In the genomic region with DNA sequence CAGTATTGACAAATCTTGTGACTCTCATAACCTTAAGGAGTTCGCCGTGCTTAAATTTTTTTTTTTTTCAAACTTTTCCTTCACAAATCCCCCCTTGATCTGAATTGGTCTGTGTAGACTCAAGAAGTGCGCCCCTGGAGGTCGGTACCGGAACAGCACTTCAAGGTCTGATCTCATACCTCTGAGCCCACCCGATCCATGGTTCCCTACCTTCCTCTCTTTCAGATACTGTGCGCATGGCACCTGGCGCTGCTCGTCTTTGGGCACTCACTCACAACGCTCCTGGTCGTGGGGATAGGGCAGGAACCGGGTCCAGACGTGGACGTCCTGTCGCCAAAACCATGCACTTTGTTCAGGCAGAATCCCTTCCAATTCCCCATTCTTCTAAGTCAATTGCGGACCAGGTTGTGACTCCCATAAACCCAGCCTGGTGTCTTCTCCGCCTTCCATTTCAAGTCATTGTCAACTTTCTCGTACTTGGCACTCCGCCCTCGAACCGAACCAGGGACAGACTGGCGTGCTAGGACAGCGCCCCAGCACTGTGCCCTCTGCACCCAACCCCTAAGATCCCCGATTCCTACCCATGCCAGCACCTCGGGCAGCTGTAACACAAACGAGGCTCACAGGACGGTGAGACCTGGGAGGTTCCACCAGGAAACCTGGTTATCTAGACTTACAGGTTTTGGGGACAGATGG, we compare ENCODE assay signal across 9 mouse cellular contexts. TPM values are rescaled to one million over a fixed set of nuclear protein-coding genes. Genes with fewer than 3 reads are reported as not detected.
DNase-seq lines count a peak whose midpoint lies in the region; ATAC-seq and TF ChIP-seq lines count a peak whose summit lies in the region.
"Had no signal": no experiment of that assay in that cellular context is flagged by ENCODE, and none has a peak within 500 bp of the region (broad histone marks: within the 10 kb centered on the region; RNA-seq: fewer than 3 reads in every experiment).

No protein-coding gene starts in this region.

- peak overlapping the region; percentile 49 for H3K4me2 ChIP-seq in liver, embryonic 11.5 days
- H3K4me2 ChIP-seq in stomach, postnatal 0 days (replicated peaks; ENCODE audit: low read depth): peak overlapping the region; percentile 56

- intact Hi-C loops in gastrocnemius, adult 2 months (cut with DNase I): no loop called here

- TF ChIP-seq EP300 in stomach, postnatal 0 days (optimal IDR thresholded peaks at IDR 0.05): no peak

- H3K9ac ChIP-seq in liver, embryonic 11.5 days (ENCODE audit: low read depth, low read length): no peak overlapping the region
- no peak overlapping the region for H3K9ac ChIP-seq in stomach, postnatal 0 days (ENCODE audit: low read length)

- H3K4me1 ChIP-seq in liver, embryonic 11.5 days (replicated peaks; ENCODE audit: control insufficient read depth, insufficient read depth, low read length): no peaks in the 10 kb centered on the region
- H3K4me1 ChIP-seq in stomach, postnatal 0 days (replicated peaks; ENCODE audit: control insufficient read depth, insufficient read depth): no peaks in the 10 kb centered on the region; the same call in 1 of the 2 replicates

- no peaks in the 10 kb centered on the region for H3K36me3 ChIP-seq in liver, embryonic 11.5 days (ENCODE audit: control insufficient read depth, insufficient read depth, low read length)
- H3K36me3 ChIP-seq in stomach, postnatal 0 days (ENCODE audit: control insufficient read depth, insufficient read depth, low read length): no peaks in the 10 kb centered on the region

- peak; percentile 43 to 70 for DNase-seq in urinary bladder, adult 18-20 months (ENCODE audit: low spot score in 2 of 2)
- DNase-seq in urinary bladder, postnatal 10 days (ENCODE audit: low spot score): no peak
- peak; percentile 69 to 74 for DNase-seq in cerebellum, postnatal 36 days
- DNase-seq in gastrocnemius, adult 2 months: peak; percentile 70
- DNase-seq in induced T-regulatory cell, adult 2 months (ENCODE audit: low read depth): peak; percentile 79
- peak; percentile 62 for DNase-seq in liver, embryonic 11.5 days (ENCODE audit: low spot score)
- DNase-seq in stomach, postnatal 0 days (ENCODE audit: low spot score): peak; percentile 71

- no peak overlapping the region; the same call in 1 of the 2 replicates for H3K27ac ChIP-seq in gastrocnemius, adult 2 months
- no peak overlapping the region for H3K27ac ChIP-seq in liver, embryonic 11.5 days (ENCODE audit: low read depth, low read length)
- peak overlapping the region; percentile 70 for H3K27ac ChIP-seq in stomach, postnatal 0 days (replicated peaks)

- peaks cover 58% of the 10 kb centered on the region for H3K27me3 ChIP-seq in liver, embryonic 11.5 days (replicated peaks; ENCODE audit: control insufficient read depth, insufficient read depth, low read length)
- no peaks in the 10 kb centered on the region for H3K27me3 ChIP-seq in stomach, postnatal 0 days (ENCODE audit: control insufficient read depth, insufficient read depth, low read length)

- peak overlapping the region; percentile 66 for H3K4me3 ChIP-seq in gastrocnemius, adult 2 months
- no peak overlapping the region for H3K4me3 ChIP-seq in liver, embryonic 11.5 days (ENCODE audit: low read depth, low read length)
- H3K4me3 ChIP-seq in stomach, postnatal 0 days (ENCODE audit: low read depth, low read length): peak overlapping the region; percentile 36

- 5% methylated on average over 27 of the region's 27 CpGs for WGBS in liver, embryonic 11.5 days
- WGBS in stomach, postnatal 0 days: 2% methylated on average over 27 of the region's 27 CpGs

- ATAC-seq in liver, embryonic 11.5 days (replicated peaks; ENCODE audit: low FRiP score): no peak
- ATAC-seq in monocyte, adult 5-6 weeks (replicated peaks; ENCODE audit: insufficient number of reproducible peaks, low FRiP score, low TSS enrichment, poor library complexity, severe bottlenecking): peak; percentile 46
- ATAC-seq in stomach, postnatal 0 days (ENCODE audit: low FRiP score, low TSS enrichment): peak; percentile 51; the same call in 1 of the 2 replicates

- H3K9me3 ChIP-seq in liver, embryonic 11.5 days (ENCODE audit: control insufficient read depth, low read length): no peaks in the 10 kb centered on the region
- H3K9me3 ChIP-seq in stomach, postnatal 0 days (ENCODE audit: control insufficient read depth, low read length): no peaks in the 10 kb centered on the region

- peak; percentile 82 for TF ChIP-seq CTCF in gastrocnemius, adult 2 months (IDR thresholded peaks at IDR 0.05)
- TF ChIP-seq CTCF in stomach, postnatal 0 days (IDR thresholded peaks at IDR 0.05; ENCODE audit: low read depth): peak; percentile 75

RNA-seq across cellular contexts. Expression of a gene that starts 0.7 kb away (rescaled TPM):
- under 1 TPM; 0.28 to 0.95 TPM for total RNA-seq in gastrocnemius, adult 2 months (2021)
- polyA plus RNA-seq in liver, embryonic 11.5 days (2014; fragmentation: Nextera tagmentation; extraction: Ambion mirVana): not detected in 2 replicates
- total RNA-seq in monocyte, adult 5-6 weeks (2017): not detected in 3 replicates
- 17.3 and 19.4 TPM in 2 replicates for polyA plus RNA-seq in stomach, postnatal 0 days (2015; fragmentation: Nextera tagmentation; extraction: Ambion mirVana)
- polyA plus RNA-seq: frontal cortex, adult 2 months had no signal

RNA-seq across cellular contexts. Expression of a gene that starts 2.6 kb away (rescaled TPM):
- under 1 TPM; 0.43 to 0.73 TPM for total RNA-seq in gastrocnemius, adult 2 months (2021)
- polyA plus RNA-seq in liver, embryonic 11.5 days (2014; fragmentation: Nextera tagmentation; extraction: Ambion mirVana): 0.10 TPM in 1 of 2 replicates, not detected in the other
- not detected in 3 replicates for total RNA-seq in monocyte, adult 5-6 weeks (2017)
- polyA plus RNA-seq in stomach, postnatal 0 days (2015; fragmentation: Nextera tagmentation; extraction: Ambion mirVana): 3.5 and 4.3 TPM in 2 replicates

RNA-seq across cellular contexts. Expression of a gene that starts 14.2 kb away (rescaled TPM):
- total RNA-seq in gastrocnemius, adult 2 months (2021): not detected
- 0.12 TPM in 1 of 2 replicates, not detected in the other for polyA plus RNA-seq in liver, embryonic 11.5 days (2014; fragmentation: Nextera tagmentation; extraction: Ambion mirVana)
- total RNA-seq in monocyte, adult 5-6 weeks (2017): not detected in 3 replicates
- polyA plus RNA-seq in stomach, postnatal 0 days (2015; fragmentation: Nextera tagmentation; extraction: Ambion mirVana): 98.8 and 101 TPM in 2 replicates
- polyA plus RNA-seq: frontal cortex, adult 2 months had no signal

RNA-seq across cellular contexts. Expression of a gene that starts 14.6 kb away (rescaled TPM):
- under 1 TPM; 0.06 to 0.13 TPM for total RNA-seq in gastrocnemius, adult 2 months (2021)
- not detected in 2 replicates for polyA plus RNA-seq in liver, embryonic 11.5 days (2014; fragmentation: Nextera tagmentation; extraction: Ambion mirVana)
- not detected in 3 replicates for total RNA-seq in monocyte, adult 5-6 weeks (2017)
- polyA plus RNA-seq in stomach, postnatal 0 days (2015; fragmentation: Nextera tagmentation; extraction: Ambion mirVana): 15.2 and 17.2 TPM in 2 replicates

RNA-seq across cellular contexts. Expression of a gene that starts 56.1 kb away (rescaled TPM):
- 1 to 10 TPM; 2.1 to 2.9 TPM for total RNA-seq in gastrocnemius, adult 2 months (2021)
- 2.5 TPM in 2 replicates for polyA plus RNA-seq in liver, embryonic 11.5 days (2014; fragmentation: Nextera tagmentation; extraction: Ambion mirVana)
- 0.78 to 3.5 TPM (median 1.3 TPM) in 3 replicates for total RNA-seq in monocyte, adult 5-6 weeks (2017)
- polyA plus RNA-seq in stomach, postnatal 0 days (2015; fragmentation: Nextera tagmentation; extraction: Ambion mirVana): 1.6 and 1.7 TPM in 2 replicates
